Mouse (Mus musculus) embryonic fibroblast, embryonic 13.5 days (primary cell): Measurements from ENCODE around the gene Mapk6.

Experiments
- CTCF ChIP-seq: IDR thresholded peaks from 2 replicates; pipeline ENCODE4 v1.5.1; 2011; ENCODE audit warnings: mild to moderate bottlenecking, control low read depth, low read length, moderate library complexity, borderline replicate concordance; ENCODE audit not compliant: insufficient read depth
- POLR2A ChIP-seq: IDR thresholded peaks from 2 replicates; pipeline ENCODE4 v1.6.1; 2011; ENCODE audit warnings: low read depth, mild to moderate bottlenecking, control low read depth, low read length, moderate library complexity

DNA sequence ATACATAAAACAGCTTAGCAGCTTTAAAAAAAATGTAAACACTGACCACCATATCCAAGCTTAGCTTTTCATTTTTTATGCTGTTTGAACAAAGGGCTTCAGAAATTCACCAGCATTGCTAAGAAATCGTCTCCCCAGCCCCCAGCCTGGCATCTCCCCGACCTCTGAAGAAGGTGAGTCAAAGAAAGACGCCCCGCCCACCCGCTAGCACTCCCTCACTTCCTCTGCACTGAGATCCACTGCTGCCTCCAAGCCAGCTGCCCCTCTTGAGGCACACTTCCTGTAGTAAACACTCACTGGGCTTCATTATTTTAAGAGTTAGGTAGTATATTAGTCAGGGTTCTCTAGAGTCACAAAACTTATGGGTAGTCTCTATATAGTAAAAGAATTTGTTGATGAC lies 4.4 kb upstream of the Mapk6 start:
- no peak for TF ChIP-seq CTCF
- no peak for TF ChIP-seq POLR2A
